Mouse (Mus musculus) liver, embryonic 18 days (tissue): Measurements from ENCODE around the gene Smg5. TPM values are rescaled to one million over a fixed set of nuclear protein-coding genes. Genes with fewer than 3 reads are reported as not detected.

ENCODE experiments used
- polyA plus RNA-seq: library from polyadenylated mRNA; depleted of rRNA; stranded (reverse); fragments of >200 nt; gene quantifications from 2 replicates; pipeline ENCODE4 v1.2.3, GENCODE M21; 2012; rRNA removed

The Smg5 gene
- 22.9 and 25.4 TPM in 2 replicates for polyA plus RNA-seq

GRCm38 (mm10) chr3:88336058-88337013 lies at the start of gene Smg5, which contains the start of gene Tmem79:
Gene Smg5 (plus strand): TSS chr3:88336260.
Gene Tmem79 (minus strand): TSS chr3:88336148.

GRCm38 (mm10) chr3:88287110-88287509 lies 49.0 kb upstream of the Smg5 start, which contains the start of gene Gm38392:
Gene Gm38392 (minus strand): TSS chr3:88287210.

GRCm38 (mm10) chr3:88296561-88297318 lies 39.3 kb upstream of the Smg5 start, which contains the start of the genes Tsacc and Cct3:
Gene Tsacc (minus strand): TSS chr3:88296999.
Gene Cct3 (plus strand): TSS chr3:88297116.

DNA sequence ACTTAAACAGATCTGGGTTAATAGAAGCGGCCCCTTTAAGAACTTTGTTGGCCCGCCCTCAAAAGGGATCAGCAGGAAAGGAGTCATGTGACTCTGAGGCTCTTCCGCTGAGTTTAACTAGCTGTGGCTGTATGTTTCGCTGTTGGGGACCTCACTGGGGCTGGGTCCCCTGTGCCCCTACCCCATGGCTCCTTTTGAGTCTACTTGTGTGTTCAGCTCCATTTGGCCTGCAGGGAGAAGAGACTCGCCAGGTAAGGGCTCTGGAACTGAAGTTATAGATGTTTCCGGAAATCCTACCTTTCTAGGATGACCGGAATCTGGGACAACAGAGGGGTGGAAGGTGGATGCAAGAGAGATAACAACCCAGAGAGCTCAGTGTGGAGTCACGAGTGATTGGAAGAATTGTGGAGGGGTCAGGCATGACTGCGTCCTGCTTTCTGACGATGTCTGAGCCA lies 11.1 kb upstream of the Smg5 start, which contains the start of gene Glmp:
Gene Glmp (plus strand): TSS at position 73 of the 455 bp plus-strand sequence.

GRCm38 (mm10) chr3:88364337-88364736 lies 28.3 kb downstream of the Smg5 start, which contains the start of gene Paqr6:
Gene Paqr6 (plus strand): TSS chr3:88364584.

GRCm38 (mm10) chr3:88372643-88373042 lies 36.6 kb downstream of the Smg5 start, which contains the start of gene Bglap3:
Gene Bglap3 (minus strand): TSS chr3:88372743.

DNA sequence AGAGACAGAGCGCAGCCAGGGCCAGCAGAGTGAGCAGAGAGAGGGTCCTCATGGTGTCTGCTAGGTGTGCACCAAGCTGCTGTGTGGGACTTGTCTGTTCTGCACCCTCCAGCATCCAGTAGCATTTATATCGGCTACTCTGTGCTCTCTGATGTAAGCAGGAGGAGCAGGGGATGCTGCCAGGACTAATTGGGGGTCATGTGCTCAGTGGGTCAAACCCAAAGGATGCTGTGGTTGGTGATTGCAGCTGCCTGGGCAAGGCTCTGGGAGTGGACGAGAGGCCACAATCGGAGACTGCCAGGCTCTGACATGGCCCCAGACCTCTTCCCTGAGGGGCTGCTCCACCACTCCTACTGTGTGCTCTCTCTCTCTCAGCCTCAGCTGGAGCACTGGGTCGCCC lies 42.5 kb downstream of the Smg5 start, which contains the start of gene Bglap2:
Gene Bglap2 (minus strand): TSS at position 101 of the 400 bp plus-strand sequence.

GRCm38 (mm10) chr3:88384364-88384763 lies 48.3 kb downstream of the Smg5 start, which contains the start of gene Bglap:
Gene Bglap (minus strand): TSS chr3:88384464.

DNA sequence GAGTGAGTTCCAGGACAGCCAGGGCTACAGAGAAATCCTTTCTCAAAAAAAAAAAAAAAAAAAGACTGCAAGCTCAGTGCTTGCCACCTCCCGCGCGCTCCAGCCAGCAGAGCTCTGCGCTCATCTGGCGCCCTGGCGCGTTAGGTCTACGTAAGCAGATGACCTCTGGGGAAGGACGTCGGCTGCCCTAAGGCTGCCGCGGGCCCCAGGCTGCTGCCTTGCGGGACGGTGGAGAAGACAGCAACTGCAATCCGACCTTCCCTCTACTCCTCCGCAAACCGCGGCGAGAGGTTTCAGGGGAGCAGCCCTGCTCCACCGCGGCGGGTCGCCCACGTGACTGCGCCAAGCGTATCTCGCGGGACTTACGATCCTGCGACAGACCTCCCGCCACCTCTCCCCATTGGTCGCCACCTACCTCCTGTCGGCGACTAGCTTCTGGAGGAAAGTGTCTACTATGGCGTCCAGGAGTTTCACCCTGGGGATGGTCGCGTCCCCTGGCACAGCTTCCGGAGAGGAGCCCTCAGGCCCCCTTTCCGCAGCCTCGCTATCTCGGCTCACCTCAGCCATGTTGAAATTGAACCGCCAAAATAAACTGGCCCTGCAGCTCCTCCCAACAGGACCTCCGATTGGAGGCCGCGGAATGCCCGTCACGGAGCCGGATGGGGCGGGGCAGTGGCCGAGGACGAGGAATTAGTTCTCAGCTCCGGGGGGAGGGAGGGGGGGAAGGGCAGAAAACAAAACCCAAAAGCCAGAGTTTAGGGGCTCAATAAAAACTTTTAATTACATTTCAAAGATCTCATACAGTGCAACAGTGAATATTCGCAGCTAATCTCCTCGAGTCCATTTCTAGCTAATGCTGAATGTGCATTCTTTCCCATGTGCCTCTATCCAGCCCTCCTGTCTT lies 73.9 kb downstream of the Smg5 start, which contains the start of gene Pmf1:
Gene Pmf1 (minus strand): TSS at position 591 of the 904 bp plus-strand sequence.

Other genes with a start within 250 kb of the Smg5 start
- gene Mef2d, start 193.9 kb upstream of the Smg5 start, polyA plus RNA-seq, result 9.0 and 11.5 TPM in 2 replicates
- gene Rhbg, start 81.6 kb upstream of the Smg5 start, polyA plus RNA-seq, result 1.5 and 1.9 TPM in 2 replicates
- gene Gm38392, start 49.0 kb upstream of the Smg5 start, polyA plus RNA-seq, result 0.08 TPM in 1 of 2 replicates, not detected in the other
- 2.2 and 2.4 TPM in 2 replicates for gene Tsacc, start 39.3 kb upstream of the Smg5 start, polyA plus RNA-seq
- 116 and 118 TPM in 2 replicates for gene Cct3, start 39.1 kb upstream of the Smg5 start, polyA plus RNA-seq
- 43.8 and 50.1 TPM in 2 replicates for gene Glmp, start 11.2 kb upstream of the Smg5 start, polyA plus RNA-seq
- 0.58 and 0.64 TPM in 2 replicates for gene Tmem79, start 112 bp upstream of the Smg5 start, polyA plus RNA-seq
- gene Paqr6, start 28.3 kb downstream of the Smg5 start, polyA plus RNA-seq, result 2.5 and 3.6 TPM in 2 replicates
- gene Bglap3, start 36.5 kb downstream of the Smg5 start, polyA plus RNA-seq, result 0.35 and 0.79 TPM in 2 replicates
- gene Bglap2, start 42.4 kb downstream of the Smg5 start, polyA plus RNA-seq, result not detected in 2 replicates
- 0.16 TPM in 1 of 2 replicates, not detected in the other for gene Bglap, start 48.2 kb downstream of the Smg5 start, polyA plus RNA-seq
- gene Pmf1, start 74.1 kb downstream of the Smg5 start, polyA plus RNA-seq, result 38.9 and 40.2 TPM in 2 replicates
- 11.4 and 12.7 TPM in 2 replicates for gene Slc25a44, start 88.9 kb downstream of the Smg5 start, polyA plus RNA-seq
- 30.0 and 30.8 TPM in 2 replicates for gene Sema4a, start 124.9 kb downstream of the Smg5 start, polyA plus RNA-seq
- gene Lmna, start 173.7 kb downstream of the Smg5 start, polyA plus RNA-seq, result 37.0 and 37.6 TPM in 2 replicates
- gene Mex3a, start 196.1 kb downstream of the Smg5 start, polyA plus RNA-seq, result 0.77 and 0.82 TPM in 2 replicates
- gene Rab25, start 212.0 kb downstream of the Smg5 start, polyA plus RNA-seq, result 0.31 and 0.47 TPM in 2 replicates
- gene Lamtor2, start 216.8 kb downstream of the Smg5 start, polyA plus RNA-seq, result 90.5 and 102 TPM in 2 replicates
- 22.9 and 26.9 TPM in 2 replicates for gene Ubqln4, start 217.5 kb downstream of the Smg5 start, polyA plus RNA-seq
- gene Ssr2, start 239.6 kb downstream of the Smg5 start, polyA plus RNA-seq, result 240 and 254 TPM in 2 replicates